Mouse (Mus musculus) liver, embryonic 13.5 days (tissue): ENCODE results near the gene Cap1. TPM values are rescaled to one million over a fixed set of nuclear protein-coding genes. Genes with fewer than 3 reads are reported as not detected.

ENCODE experiments used
- ATAC-seq: fragments of 200-750 bp; cut with Nextera tagmentation; 2 replicates; pipeline ENCODE4 v1.8.0; 2017; ENCODE audit warnings: low read depth, mild to moderate bottlenecking, moderate number of reproducible peaks, moderate library complexity
- DNase-seq: peaks from one replicate; pipeline ENCODE4 v3.0.0; 2022
- H3K27ac ChIP-seq: fragments of 300-500 bp; sonication (generic); 2 replicates; pipeline ENCODE4 v1.5.1; 2015; ENCODE audit warnings: moderate library complexity, mild to moderate bottlenecking, inconsistent platforms
- H3K27me3 ChIP-seq: fragments of 300-500 bp; sonication (generic); 2 replicates; pipeline ENCODE4 v1.6.1; 2015; ENCODE audit warnings: mild to moderate bottlenecking, inconsistent platforms
- H3K36me3 ChIP-seq: fragments of 300-500 bp; sonication (generic); 2 replicates; pipeline ENCODE4 v1.6.1; 2015; ENCODE audit warnings: mild to moderate bottlenecking, inconsistent platforms
- H3K4me1 ChIP-seq: fragments of 300-500 bp; sonication (generic); replicated peaks from 2 replicates; pipeline ENCODE4 v1.6.1; 2015; ENCODE audit warnings: inconsistent platforms
- H3K4me2 ChIP-seq: fragments of 300-500 bp; sonication (generic); 2 replicates; pipeline ENCODE4 v1.6.1; 2015; ENCODE audit warnings: inconsistent platforms, mild to moderate bottlenecking, moderate library complexity
- H3K4me3 ChIP-seq: fragments of 300-500 bp; sonication (generic); replicated peaks from 2 replicates; pipeline ENCODE4 v1.5.1; 2015; ENCODE audit warnings: mild to moderate bottlenecking, inconsistent platforms
- H3K9ac ChIP-seq: fragments of 300-500 bp; sonication (generic); 2 replicates; pipeline ENCODE4 v1.6.1; 2015; ENCODE audit warnings: mild to moderate bottlenecking, inconsistent platforms
- H3K9me3 ChIP-seq: fragments of 300-500 bp; sonication (generic); replicated peaks from 2 replicates; pipeline ENCODE4 v1.6.1; 2016; ENCODE audit warnings: inconsistent platforms
- WGBS: fragments of 180-500 bp; shearing (Covaris S2); methylation state at CpG from one replicate; pipeline ENCODE4 v1.1.7; 2015; ENCODE audit not compliant: insufficient replicate concordance; 5-methylcytosine and 5-hydroxymethylcytosine counted together
- polyA plus RNA-seq: library from polyadenylated mRNA; unstranded; fragments of >200 nt; fragmentation: Nextera tagmentation; extraction: Ambion mirVana; gene quantifications from 2 replicates; pipeline ENCODE4 v1.2.1, GENCODE M21; 2015

The Cap1 gene
- polyA plus RNA-seq, 1 experiment from 2014 or later: 29.1 TPM

- peak overlapping the region; percentile 88 for H3K4me2 ChIP-seq
- ATAC-seq (no peak), DNase-seq (no peak)
- no peaks in the 10 kb centered on the region for H3K36me3 ChIP-seq
- H3K27me3 ChIP-seq: no peaks in the 10 kb centered on the region
- H3K4me1 ChIP-seq: peaks cover 57% of the 10 kb centered on the region
- H3K9ac ChIP-seq: peak overlapping the region; percentile 91
- H3K27ac ChIP-seq: peak overlapping the region; percentile 99
- H3K9me3 ChIP-seq: no peaks in the 10 kb centered on the region
- WGBS: 5% methylated on average over 19 of the region's 19 CpGs
- H3K4me3 ChIP-seq: peak overlapping the region; percentile 87
These were observed 861 bp upstream of the Cap1 start for GRCm38 (mm10) chr4:122886579-122887254.

GRCm38 (mm10) chr4:122884481-122885340 is 1.1 kb downstream of the Cap1 start:
- ATAC-seq: no peak
- WGBS: 7% methylated on average over 12 of the region's 12 CpGs
- peak overlapping the region; percentile 99 for H3K27ac ChIP-seq

GRCm38 (mm10) chr4:122884051-122884450 is 1.8 kb downstream of the Cap1 start:
- whole genome bisulfite sequencing: 18% methylated on average over 2 of the region's 2 CpGs
- H3K4me1 ChIP-seq: peaks cover 51% of the 10 kb centered on the region

More at GRCm38 (mm10) chr4:122884481-122885340, 1.1 kb downstream of the Cap1 start:
- DNase-seq: no peak
- H3K27me3 ChIP-seq: no peaks in the 10 kb centered on the region
- peak overlapping the region; percentile 87 for H3K4me3 ChIP-seq
- H3K4me2 ChIP-seq: peak overlapping the region; percentile 88
- peak overlapping the region; percentile 91 for H3K9ac ChIP-seq
- peaks cover 51% of the 10 kb centered on the region for H3K4me1 ChIP-seq
- no peaks in the 10 kb centered on the region for H3K36me3 ChIP-seq
- H3K9me3 ChIP-seq: no peaks in the 10 kb centered on the region

GRCm38 (mm10) chr4:122883294-122883693 is 2.6 kb downstream of the Cap1 start:
- 0 out of 2 replicates have a peak overlapping the region, but pooled peaks have one; percentile 99 for H3K27ac ChIP-seq
- 72% methylated on average over 3 of the region's 3 CpGs for WGBS
- peak overlapping the region; percentile 91; the same call in 1 of the 2 replicates for H3K9ac ChIP-seq
- H3K4me3 ChIP-seq: peak overlapping the region; percentile 87
- no peaks in the 10 kb centered on the region for H3K9me3 ChIP-seq
- peaks cover 55% of the 10 kb centered on the region for H3K4me1 ChIP-seq
- peak overlapping the region; percentile 88 for H3K4me2 ChIP-seq
- ATAC-seq (no peak), DNase-seq (no peak)
- no peaks in the 10 kb centered on the region for H3K36me3 ChIP-seq
- H3K27me3 ChIP-seq: no peaks in the 10 kb centered on the region

More at GRCm38 (mm10) chr4:122884051-122884450, 1.8 kb downstream of the Cap1 start:
- no peak for DNase-seq
- no peak for ATAC-seq
- Histone ChIP-seq H3K9ac (peak overlapping the region; percentile 91), H3K4me2 (peak overlapping the region; percentile 88), H3K4me3 (peak overlapping the region; percentile 87), H3K36me3 (no peaks in the 10 kb centered on the region), H3K9me3 (no peaks in the 10 kb centered on the region), H3K27ac (peak overlapping the region; percentile 99), H3K27me3 (no peaks in the 10 kb centered on the region)

GRCm38 (mm10) chr4:122882544-122882943 is 3.3 kb downstream of the Cap1 start:
- DNase-seq: no peak
- no peaks in the 10 kb centered on the region for H3K9me3 ChIP-seq

GRCm38 (mm10) chr4:122878333-122879070 is 7.4 kb downstream of the Cap1 start:
- Histone ChIP-seq H3K27me3 (no peaks in the 10 kb centered on the region), H3K9me3 (no peaks in the 10 kb centered on the region), H3K4me3 (no peak overlapping the region), H3K4me1 (peaks cover 58% of the 10 kb centered on the region), H3K36me3 (no peaks in the 10 kb centered on the region), H3K4me2 (no peak overlapping the region), H3K9ac (no peak overlapping the region), H3K27ac (no peak overlapping the region)
- DNase-seq: no peak
- no peak for ATAC-seq
- 72% methylated on average over 2 of the region's 2 CpGs for WGBS

More at GRCm38 (mm10) chr4:122882544-122882943, 3.3 kb downstream of the Cap1 start:
- no peaks in the 10 kb centered on the region for H3K36me3 ChIP-seq
- H3K4me3 ChIP-seq: no peak overlapping the region
- no peak for ATAC-seq
- WGBS: 58% methylated on average over 3 of the region's 3 CpGs
- no peak overlapping the region for H3K4me2 ChIP-seq
- no peak overlapping the region for H3K9ac ChIP-seq
- peaks cover 54% of the 10 kb centered on the region for H3K4me1 ChIP-seq
- H3K27me3 ChIP-seq: no peaks in the 10 kb centered on the region
- no peak overlapping the region for H3K27ac ChIP-seq

GRCm38 (mm10) chr4:122873512-122873911 is 12.3 kb downstream of the Cap1 start:
- Histone ChIP-seq H3K27me3 (no peaks in the 10 kb centered on the region), H3K4me1 (peaks cover 55% of the 10 kb centered on the region), H3K4me3 (0 out of 2 replicates have a peak overlapping the region, but pooled peaks have one; percentile 9), H3K36me3 (peaks cover 37% of the 10 kb centered on the region), H3K27ac (no peak overlapping the region), H3K4me2 (peak overlapping the region; percentile 46), H3K9ac (no peak overlapping the region), H3K9me3 (no peaks in the 10 kb centered on the region)
- DNase-seq (no peak), ATAC-seq (peak; percentile 61)
- 18% methylated on average over 4 of the region's 4 CpGs for WGBS

- DNase-seq: peak; percentile 34
- Histone ChIP-seq H3K9me3 (no peaks in the 10 kb centered on the region), H3K4me2 (peak overlapping the region; percentile 46)
These were observed 12.9 kb downstream of the Cap1 start for GRCm38 (mm10) chr4:122873003-122873402.

GRCm38 (mm10) chr4:122871989-122872388 is 13.9 kb downstream of the Cap1 start:
- no peak for ATAC-seq

More at GRCm38 (mm10) chr4:122873003-122873402, 12.9 kb downstream of the Cap1 start:
- Histone ChIP-seq H3K4me1 (peaks cover 52% of the 10 kb centered on the region), H3K27ac (no peak overlapping the region), H3K9ac (no peak overlapping the region), H3K36me3 (peaks cover 40% of the 10 kb centered on the region), H3K4me3 (0 out of 2 replicates have a peak overlapping the region, but pooled peaks have one; percentile 9), H3K27me3 (no peaks in the 10 kb centered on the region)
- ATAC-seq: peak; percentile 84
- 12% methylated on average over 5 of the region's 5 CpGs for WGBS

GRCm38 (mm10) chr4:122871269-122871668 is 14.6 kb downstream of the Cap1 start:
- H3K27me3 ChIP-seq: no peaks in the 10 kb centered on the region
- peak overlapping the region; percentile 64; the same call in 1 of the 2 replicates for H3K27ac ChIP-seq
- H3K9ac ChIP-seq: no peak overlapping the region
- peaks cover 52% of the 10 kb centered on the region for H3K36me3 ChIP-seq
- DNase-seq (no peak), ATAC-seq (no peak)
- no peaks in the 10 kb centered on the region for H3K9me3 ChIP-seq
- WGBS: 73% methylated on average over 11 of the region's 11 CpGs
- H3K4me3 ChIP-seq: no peak overlapping the region
- H3K4me2 ChIP-seq: no peak overlapping the region
- peaks cover 51% of the 10 kb centered on the region for H3K4me1 ChIP-seq

More at GRCm38 (mm10) chr4:122871989-122872388, 13.9 kb downstream of the Cap1 start:
- Histone ChIP-seq H3K27me3 (no peaks in the 10 kb centered on the region), H3K9ac (no peak overlapping the region), H3K4me1 (peaks cover 52% of the 10 kb centered on the region), H3K4me3 (no peak overlapping the region), H3K9me3 (no peaks in the 10 kb centered on the region), H3K27ac (peak overlapping the region; percentile 27; the same call in 1 of the 2 replicates), H3K4me2 (no peak overlapping the region), H3K36me3 (peaks cover 47% of the 10 kb centered on the region)
- WGBS: 42% methylated on average over 2 of the region's 2 CpGs
- DNase-seq: no peak
